Mouse (Mus musculus): ENCODE measurements around the gene Mapkapk2.
"Not testable (repeated sequence)": the region's sequence is repeated elsewhere in the genome, so short reads cannot be mapped to it uniquely, and the experiment has no call there.

Mapkapk2 gene

DNA sequence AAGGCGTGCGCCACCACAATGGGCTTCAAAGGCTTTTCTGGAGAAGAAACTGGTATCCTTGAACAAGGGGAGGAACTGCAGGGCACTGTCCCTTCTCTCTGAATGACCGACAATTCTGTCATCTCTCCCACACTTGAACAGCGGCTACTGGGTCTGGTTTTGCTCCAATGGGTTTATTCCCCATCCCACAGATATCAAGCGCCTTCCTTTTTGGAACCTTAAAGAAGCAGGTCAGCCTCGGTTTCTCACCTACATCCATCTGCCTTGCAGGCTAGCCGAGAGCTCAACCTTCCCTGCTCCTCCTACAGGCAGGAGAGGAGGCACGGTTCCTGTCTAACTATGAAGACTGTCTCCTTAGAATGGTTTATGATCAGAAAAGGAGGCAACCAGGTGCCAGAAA, 48.7 kb downstream of the Mapkapk2 start:
- DNase-seq (ENCODE audit: low spot score): no peak

DNA sequence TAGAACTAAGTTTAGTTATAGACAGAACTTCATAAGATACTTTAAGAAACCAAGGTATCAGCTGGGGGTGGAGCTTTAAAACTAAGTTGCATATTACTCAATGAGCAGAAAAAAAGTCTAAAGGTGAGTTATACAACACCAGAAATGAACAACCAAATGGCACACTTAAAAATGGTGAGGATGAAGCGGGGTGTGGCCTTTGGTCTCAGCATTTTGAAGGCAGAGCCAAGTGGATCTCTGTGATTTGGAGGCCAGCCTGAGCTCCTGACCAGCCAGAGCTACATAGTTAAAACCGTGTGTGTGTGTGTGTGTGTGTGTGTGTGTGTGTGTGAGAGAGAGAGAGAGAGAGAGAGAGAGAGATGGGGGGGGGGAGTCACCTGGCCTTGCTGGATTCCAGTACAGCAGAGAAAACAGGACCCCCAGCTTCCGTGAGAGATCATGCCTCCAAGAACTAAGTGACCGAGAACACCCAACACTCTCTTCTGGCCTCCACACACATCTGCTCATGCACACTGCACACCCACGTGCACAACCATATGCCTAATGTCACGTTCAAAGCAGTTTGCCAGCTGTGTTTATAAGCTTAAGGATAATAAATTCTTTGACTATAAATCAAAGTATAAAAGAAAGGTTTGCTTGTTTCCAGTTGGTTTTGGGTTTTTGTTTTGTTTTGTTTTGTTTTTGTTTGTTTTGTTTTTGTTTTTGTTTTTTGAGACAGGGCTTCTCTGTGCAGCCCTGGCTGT, 49.3 kb downstream of the Mapkapk2 start:
- no peak for DNase-seq (ENCODE audit: low spot score)

DNA sequence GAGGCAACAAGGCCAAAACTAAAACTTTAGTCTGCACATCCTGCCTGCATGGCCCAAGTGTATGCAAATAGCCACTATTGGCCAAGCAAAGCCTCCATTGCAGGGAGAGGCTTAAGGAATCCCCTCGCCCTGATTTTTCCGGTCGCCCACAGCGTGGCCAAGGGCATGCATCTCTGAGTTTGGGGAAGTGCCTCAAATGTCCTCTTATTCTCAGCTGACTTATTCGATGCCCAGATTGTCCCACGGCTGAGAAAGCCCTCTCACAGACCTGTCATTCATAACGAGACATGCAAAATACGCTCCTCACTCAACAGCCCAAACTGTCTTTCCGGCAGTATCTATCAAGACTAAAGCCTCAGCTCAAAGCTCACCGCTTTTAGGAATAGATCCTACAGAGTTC, 51.0 kb downstream of the Mapkapk2 start:
- DNase-seq (ENCODE audit: low spot score): no peak

DNA sequence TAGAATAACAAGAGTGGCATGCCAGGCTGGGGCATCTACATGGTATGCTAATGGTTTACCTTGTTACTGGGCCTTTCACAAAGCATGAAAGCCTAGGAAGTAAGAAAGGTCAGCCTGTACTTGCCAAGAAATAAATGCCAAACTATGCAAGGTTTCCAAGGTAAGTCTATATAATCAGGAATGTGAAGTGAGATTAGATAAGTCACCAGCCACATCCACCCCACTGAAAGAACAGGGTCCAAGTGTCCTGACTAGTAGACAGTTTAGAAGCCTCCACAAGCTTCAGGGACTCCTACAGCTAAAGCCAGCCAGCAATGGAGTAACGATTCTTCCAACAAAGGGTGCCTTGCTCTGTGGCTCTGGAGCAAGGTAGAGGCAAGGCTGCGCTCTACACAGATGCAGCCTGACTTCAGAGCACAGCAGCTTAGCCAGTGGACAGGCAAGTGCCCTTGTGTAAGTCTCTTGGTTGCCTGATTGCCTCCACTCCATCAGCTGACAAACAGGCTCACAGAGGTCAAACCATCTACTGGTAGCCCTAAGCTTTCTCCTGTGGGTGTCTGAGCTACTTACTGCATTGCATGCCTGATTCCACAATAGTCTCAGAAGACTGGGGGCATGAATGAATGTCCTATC, 51.8 kb downstream of the Mapkapk2 start:
- DNase-seq (ENCODE audit: low spot score): no peak

DNA sequence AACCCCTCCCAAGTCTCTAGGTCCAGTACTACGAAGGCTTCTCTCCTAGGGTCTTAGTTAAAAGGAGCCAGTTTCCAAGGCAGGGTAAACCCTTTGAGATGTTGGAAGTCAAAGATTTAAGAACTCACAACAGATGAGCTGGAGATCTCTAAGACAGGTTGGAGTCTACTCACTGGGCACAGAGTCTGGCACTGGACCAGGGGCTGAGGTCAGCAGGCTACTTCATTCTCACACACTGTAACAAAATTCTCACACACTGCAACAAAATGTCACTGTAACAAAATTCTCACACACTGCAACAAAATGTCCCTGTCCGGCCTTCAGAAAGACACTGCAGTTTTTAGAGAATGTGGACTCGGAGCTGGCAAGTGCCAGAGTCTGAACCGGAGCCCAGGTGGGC, 54.0 kb downstream of the Mapkapk2 start:
- no peak for DNase-seq (ENCODE audit: low spot score)

DNA sequence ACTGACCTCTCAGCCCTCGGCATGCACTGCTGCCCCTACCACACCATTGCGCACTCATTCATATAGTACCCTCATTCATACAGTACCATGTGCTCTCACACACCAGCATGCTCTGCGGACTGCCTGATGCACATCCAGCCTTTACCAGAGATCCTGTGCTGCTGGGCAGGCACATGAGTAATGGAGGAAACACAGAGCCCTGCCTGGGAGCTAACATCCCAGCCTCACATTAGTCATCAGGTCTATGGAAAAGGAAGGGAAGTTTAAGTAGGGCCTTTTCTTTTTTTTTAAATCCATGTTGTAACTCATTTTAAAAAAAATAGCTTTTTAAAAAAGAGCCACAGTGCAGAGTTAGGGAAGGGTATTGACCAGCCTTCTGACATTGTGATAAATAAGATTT, 54.9 kb downstream of the Mapkapk2 start:
- no peak for DNase-seq (ENCODE audit: low spot score)

DNA sequence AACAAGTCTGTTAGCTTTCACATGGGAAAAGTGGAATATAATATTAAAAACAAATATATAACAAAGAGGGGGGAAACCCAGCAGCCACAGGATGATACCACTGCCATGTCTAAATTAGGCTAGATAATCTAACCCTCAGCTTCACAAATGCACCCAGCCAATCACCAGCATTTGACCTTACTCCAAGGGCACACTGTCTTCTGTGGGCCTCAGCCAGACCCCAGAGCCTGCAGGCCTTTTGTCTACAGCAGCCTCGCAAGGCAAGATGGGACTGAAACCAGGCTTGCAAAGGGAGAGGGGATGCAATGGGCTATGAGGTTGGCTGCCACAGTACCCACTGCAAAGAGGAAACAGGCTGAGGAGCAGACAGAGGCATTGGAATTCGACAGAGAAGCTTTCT, 55.4 kb downstream of the Mapkapk2 start:
- no peak for DNase-seq (ENCODE audit: low spot score)

DNA sequence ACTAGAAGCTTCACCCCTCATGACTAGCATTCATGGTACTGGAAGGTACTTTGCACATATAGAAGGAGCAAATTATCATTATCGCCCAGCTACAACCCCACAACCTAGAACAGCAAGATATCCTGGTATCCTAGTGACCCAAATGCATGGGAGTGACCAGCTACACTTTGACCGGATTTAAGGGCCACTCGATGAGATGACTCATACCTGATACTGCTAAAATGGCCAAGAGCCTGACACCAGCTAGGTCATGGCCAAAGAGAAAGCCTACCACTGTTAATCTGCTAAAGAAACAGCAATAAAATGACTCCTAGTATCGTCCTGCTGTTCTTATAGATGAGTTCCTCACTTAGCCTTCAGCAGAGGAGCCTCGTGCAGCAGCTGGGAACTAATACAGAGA, 58.1 kb downstream of the Mapkapk2 start:
- DNase-seq (ENCODE audit: low spot score): no peak

DNA sequence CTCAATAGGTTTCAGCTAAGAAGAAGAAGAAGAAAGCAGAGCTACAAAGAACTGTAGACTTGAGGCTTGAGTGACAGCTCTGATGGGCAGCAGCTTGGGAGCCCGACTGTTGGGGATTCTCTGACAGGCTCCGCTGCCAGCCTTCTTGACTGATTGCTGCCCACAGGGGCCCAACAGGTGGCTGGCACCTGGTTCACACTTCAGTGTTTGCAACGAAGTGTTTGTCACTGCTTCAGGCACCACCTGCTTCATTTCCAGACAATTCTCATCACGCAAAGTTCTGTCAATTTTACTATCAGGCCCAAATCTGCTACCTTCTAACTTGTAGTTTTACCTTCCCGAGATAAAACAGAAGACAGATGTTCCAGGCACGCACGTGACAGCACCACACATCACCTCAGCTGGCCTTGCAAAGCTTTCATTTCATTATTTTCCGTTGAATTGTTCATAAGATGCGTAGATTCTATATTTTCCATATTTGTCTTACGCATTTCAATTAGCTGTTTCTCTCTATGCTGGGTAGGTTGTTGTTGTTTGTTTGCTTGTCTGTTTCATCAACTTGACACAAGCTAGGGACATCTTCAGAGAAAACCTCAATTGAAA, 59.1 kb downstream of the Mapkapk2 start:
- no peak for DNase-seq (ENCODE audit: low spot score)

DNA sequence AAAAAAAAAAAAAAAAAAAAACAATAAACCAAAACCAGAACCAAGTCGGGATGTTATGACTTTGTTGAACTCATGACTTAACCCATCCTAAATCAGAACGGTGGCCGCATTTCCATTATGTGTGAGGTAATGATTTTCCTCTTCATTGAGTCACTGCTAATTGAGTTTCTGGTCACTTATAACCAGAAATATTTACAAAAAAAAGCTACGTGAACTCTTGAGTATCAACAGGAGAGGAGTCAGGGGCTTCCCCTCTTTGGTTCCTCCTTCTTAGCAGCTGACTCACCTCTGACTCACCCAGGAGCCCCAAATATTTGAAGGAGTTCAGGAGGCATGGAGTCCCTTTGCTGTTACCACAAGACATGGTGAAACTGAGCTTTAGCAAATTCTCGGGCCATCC, 59.6 kb downstream of the Mapkapk2 start:
- DNase-seq (ENCODE audit: low spot score): no peak

DNA sequence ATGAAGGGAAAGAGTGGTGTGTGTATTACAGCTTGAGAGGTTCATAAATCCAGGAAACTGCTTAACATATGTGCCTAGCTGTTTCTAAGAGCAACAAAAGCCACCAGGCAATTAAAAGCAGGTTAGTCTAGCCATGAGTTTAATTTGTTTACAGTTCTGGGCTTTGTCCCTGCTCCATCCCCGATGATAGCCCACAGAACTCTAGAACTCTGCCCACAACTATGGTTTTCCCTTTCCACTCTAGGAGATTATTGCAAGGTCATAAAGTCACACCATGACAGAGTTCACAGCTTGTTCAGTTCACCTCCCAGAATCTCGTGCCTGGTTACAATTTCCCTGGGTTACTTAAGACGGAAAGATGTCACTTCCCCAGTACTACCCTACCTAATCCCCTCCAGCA, 66.4 kb downstream of the Mapkapk2 start:
- no peak for DNase-seq (ENCODE audit: low spot score)

DNA sequence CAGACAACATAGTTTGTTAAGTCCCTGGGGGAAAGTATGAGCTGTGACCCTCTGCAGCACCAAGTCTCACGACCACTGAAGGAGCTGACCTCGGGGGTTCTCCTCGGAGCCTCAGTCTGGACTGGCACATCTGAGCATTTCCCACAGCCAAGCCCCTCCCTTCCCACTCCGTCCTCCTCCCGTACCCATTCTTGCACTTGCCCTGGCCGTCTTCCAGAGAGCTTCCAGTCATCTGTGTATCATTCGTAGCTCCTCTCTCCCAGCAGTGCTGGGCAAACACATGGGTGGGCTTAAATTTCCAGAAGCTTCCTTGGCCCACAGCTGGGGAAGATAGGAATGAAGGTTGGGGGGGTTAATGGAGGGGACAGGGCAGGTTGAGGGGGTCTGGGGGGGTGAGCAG, 67.4 kb downstream of the Mapkapk2 start:
- DNase-seq (ENCODE audit: low spot score): no peak

DNA sequence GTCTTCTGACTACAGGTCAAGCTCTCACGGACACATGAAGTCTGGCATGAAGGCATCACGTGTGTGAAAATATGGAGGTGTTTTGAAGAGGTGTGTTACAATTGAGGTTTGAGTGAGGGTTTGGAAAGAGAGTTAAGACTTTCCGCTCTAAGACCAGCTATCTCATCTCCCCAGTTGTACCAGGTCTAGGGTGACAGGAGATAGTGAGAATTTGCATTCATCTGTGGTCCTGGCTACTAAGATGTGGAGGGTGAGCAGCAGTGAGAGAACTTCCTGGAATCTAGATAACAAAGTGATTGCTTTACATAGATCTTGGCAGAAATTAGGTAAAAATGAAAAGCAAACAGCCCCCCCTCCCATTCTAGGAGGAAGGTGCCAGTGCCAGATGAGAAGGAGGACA, 68.4 kb downstream of the Mapkapk2 start:
- no peak for DNase-seq (ENCODE audit: low spot score)

DNA sequence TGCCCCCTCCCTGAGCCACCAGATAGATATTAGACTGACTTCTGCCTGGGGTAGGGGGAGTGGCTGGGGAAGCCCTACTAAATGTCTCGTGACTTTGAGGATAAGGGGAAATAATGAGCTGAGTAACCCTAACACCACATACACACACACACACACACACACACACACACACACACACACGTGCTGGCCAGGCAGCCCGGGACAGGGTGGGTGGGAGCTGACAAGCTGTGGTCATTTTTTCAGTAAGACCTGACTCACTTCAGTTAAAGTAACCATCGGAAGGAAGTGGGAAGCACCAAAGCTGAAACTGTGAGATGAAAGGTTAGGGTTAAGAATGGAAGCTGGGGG, 71.8 kb downstream of the Mapkapk2 start:
- no peak for DNase-seq (ENCODE audit: low spot score)

DNA sequence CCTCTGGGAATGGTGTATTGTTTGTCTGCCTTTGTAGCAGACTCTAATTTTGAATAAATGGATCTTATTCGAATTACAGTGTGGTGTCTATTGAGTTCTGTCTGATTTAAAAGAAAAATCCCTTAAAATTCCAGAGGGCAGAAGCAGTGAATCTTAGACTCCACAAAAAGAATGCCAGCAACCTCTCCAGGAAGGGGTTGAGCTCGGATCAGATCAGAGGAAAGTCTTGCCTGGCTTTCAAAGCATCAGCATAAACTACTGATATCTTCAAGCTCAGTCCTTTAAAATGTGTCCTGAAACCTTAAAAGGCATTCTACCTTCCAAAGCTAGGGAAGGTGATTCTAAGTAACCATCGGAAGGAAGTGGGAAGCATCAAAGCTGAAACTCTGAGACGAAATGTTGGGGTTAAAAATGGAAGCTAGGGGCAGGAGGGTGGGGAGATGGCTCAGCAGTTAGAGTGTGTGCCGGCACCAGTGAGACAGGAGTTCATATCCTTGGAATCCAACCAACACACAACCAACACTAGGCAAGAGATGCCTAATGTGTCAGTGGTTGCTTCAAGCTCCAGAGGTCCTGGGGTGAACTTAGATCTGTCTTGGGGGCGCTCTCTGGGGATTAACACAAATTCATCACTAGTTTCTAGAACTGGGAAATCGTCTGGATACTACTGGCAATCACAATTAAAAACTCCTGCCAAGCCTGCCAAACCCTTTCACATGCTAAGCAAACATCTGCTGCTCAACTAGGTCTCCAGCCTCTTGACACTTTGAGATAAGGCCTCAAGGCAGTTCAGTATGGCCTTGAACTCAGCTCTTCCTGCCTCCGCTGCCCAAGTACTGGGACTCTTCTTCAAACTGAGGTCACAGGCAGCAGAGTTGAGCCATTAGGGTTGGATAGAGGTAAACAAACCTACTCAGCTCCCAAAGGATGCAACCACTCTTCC, 72.5 kb downstream of the Mapkapk2 start:
- no peak for DNase-seq (ENCODE audit: low spot score)

DNA sequence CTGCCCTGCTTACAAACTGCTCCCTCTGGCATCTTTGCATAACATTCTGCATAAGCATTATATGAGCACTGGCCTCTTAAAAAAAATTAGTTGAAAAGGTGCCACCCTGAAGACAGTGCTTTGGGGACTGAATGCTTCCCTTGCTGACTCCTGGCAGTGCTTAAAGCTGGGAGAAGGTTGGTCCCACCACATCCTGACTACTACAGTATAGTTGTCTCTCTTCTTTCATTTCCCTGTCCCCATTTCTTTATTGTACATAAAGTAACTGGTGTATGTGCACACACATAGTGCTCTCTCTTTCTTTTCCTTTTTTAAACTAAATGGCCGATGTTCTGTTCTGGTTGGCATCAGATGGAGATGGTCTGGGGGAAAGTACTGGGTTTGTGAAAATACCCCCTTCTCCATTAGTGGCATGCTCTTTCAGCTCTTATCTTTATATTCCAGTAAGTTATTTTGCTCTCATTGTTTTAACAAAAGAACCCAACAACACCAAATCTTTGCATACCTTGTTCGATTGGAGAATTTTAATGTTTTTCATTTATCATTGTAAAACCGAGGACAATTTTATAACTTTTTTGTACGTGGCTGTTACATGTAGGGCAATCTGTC, 74.3 kb downstream of the Mapkapk2 start:
- DNase-seq (ENCODE audit: low spot score): not testable (repeated sequence)

DNA sequence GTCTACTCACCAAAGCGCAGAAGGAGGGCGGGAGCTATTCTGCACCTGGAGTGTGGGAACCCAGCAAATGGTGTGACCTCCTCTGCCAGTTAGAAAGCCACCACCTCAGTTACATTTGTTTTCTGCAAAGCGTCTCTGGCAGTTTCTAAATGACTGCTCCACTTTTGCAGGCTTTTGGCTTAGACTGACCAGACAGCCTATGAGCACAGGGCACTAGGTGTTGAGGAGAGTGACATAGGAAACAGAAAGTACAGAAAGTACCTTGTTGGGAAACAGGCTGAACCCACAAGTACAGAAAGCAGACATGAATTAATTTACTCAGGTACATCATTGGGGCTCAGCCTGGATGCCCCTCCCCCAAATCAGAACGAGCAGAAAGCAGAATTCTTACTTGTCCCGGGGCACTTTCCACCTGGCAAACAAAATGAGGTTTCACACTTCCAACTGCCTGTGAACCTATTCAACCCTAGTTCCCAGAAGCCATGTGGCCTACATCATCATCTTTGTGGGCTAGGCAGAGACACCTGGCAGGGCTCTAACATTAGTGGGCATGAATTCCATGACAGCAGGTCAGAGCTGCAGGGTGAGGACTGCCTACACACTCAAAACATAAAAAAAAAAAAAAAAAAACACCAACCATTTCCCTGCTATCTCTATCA, 74.9 kb downstream of the Mapkapk2 start:
- DNase-seq (ENCODE audit: low spot score): no peak

DNA sequence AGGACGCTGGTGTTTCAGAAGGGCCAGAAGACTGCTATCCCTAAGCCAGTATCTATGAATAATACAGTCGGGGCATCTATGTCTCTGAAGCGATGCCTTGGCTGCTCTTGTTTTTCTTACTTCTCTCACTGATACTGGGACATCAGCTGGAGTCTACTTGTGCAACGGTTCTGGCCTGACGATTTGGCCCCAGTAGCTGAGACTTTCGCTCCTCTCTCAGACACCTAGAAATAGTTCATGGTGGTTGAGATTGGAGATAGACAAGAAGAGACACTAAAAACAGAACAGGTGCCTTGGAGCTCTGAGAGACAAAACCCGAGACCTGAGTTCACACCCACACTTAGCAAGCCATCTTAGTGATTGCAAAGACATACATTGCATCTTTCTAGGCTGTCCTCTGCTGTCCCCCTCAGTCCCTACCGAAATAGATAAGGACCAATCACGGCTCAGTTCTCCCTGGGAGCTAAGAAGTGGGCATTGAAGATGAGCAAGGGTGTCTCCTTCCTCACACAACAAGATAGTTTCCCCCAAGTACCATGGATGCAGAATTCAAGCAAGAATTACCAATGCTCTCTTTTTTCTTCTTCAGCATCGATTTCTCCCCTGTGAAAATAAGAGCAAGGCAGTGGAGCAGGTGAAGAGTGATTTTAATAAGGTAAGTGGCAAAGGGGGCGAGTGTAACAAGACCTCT, 75.6 kb downstream of the Mapkapk2 start:
- no peak for DNase-seq (ENCODE audit: low spot score)

DNA sequence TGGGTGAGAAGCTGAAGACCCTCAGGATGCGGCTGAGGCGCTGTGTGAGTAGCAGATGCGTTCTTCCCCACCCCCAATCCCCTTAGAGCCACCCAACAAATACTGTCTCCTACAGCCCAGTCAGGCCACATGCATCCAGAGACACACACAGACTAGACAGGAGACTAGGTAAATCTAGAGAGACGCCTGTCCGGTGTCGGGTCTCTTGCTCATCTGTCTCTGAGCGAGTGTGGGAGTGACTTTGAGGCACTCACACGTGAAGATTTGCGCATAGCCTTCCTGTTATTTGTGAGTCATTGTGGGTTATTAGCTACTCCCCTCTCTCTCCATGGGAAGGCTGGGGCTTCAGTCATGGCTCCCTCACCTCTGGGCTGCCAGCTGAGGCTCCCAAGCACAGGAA, 76.2 kb downstream of the Mapkapk2 start:
- no peak for DNase-seq (ENCODE audit: low spot score)

DNA sequence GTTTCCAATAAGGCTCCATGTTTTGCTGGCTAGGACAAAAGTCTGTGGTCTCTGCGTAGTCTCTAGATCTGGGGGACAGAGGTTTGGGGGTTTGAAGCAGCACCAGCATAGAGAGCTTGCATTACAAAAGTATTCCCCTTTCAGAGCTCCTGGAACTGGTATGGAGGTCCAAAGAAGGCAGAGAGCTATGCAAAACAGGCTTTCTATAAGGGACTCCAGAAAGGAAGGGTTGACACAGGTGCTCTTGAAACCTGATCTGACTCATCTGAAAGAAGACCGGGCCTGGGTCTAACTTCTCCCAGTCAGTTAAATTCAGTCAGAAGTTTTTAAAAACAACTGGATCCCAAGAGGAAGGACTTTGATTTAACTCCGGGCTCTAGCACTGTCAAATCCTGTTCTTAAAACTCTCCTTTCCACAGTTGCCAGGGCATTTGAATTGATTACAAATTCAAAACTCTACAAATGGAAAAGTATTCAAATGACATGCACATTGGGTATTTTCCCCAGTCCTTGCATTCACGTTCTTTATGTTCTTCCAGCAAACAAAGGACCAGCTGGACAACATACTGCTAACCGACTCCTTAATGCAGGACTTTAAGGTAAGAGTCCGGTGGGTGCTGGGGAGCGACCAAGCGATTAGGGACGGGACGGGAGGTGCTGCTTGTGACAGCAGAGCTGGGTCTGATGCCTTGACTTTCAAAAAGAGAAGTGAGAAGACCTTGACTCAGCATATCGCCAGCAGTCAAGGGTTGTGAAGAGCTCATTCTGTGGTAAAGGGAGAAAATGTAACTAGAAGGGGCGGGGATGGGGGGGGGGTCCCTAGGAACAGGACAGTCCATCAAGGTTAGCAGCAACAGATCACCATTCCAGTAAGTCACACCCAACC, 77.0 kb downstream of the Mapkapk2 start:
- no peak for DNase-seq (ENCODE audit: low spot score)

Data from layer of hippocampus, adult 9-10 months (tissue).